Mouse (Mus musculus): ENCODE measurements around the gene Dlg4. TPM values are rescaled to one million over a fixed set of nuclear protein-coding genes. Genes with fewer than 3 reads are reported as not detected.
"Not testable (repeated sequence)": the region's sequence is repeated elsewhere in the genome, so short reads cannot be mapped to it uniquely, and the experiment has no call there.

Dlg4 gene
- polyA plus RNA-seq, 1 experiment = 0.10 TPM

- Histone ChIP-seq H3K27me3 (ENCODE audit: control insufficient read depth) (no peaks in the 10 kb centered on the region), H3K9me3 (ENCODE audit: control insufficient read depth, low read length) (no peaks in the 10 kb centered on the region), H3K36me3 (ENCODE audit: control insufficient read depth) (no peaks in the 10 kb centered on the region), H3K4me1 (ENCODE audit: control insufficient read depth) (peaks cover 6% of the 10 kb centered on the region), H3K4me3 (replicated peaks) (no peak within 1 kb of the TSS)
- TF ChIP-seq GATA1 (IDR thresholded peaks at IDR 0.05; ENCODE audit: low read length) (no peak), TAL1 (IDR thresholded peaks at IDR 0.05; ENCODE audit: low read length) (no peak)
Measured at GRCm38 (mm10) chr11:70053898-70054570, 37.3 kb downstream of the Dlg4 start, which contains the start of gene Asgr1. Asgr1 (plus strand) TSS chr11:70054085.

DNA sequence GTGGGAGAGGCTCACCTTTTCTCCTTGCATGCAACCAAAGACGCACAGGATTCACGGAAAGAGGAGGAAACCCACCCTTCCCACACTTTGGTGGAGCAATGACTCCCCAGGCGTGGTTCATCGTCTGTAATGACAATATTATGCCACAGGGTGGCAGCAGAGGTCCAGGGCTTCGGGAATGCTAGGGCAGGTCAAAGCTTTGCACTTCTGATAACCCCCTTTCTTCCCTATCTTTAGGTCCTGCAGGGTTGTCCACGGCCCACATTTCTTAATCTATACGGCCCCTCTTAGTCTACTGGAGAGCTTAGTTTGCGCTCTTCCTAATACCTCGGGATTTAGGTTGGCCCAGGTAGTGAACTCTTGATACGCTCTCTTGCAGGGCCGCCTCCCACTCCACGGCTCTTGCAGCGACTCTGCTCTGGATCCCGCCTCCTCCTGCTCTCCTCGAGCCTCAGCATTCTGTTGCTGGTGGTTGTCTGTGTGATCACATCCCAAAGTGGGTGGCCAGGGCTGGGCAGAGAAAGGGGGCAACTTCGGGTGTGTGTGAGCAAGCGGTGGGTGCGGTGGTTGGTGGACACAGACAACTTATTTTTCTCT, 39.0 kb downstream of the Dlg4 start:
- H3K9me3 ChIP-seq (ENCODE audit: control insufficient read depth, low read length) = no peaks in the 10 kb centered on the region
- TF ChIP-seq GATA1 (IDR thresholded peaks at IDR 0.05; ENCODE audit: low read length) (no peak), TAL1 (IDR thresholded peaks at IDR 0.05; ENCODE audit: low read length) (no peak)
- no peaks in the 10 kb centered on the region for H3K36me3 ChIP-seq (ENCODE audit: control insufficient read depth)
- H3K27me3 ChIP-seq (ENCODE audit: control insufficient read depth) = no peaks in the 10 kb centered on the region
- H3K4me1 ChIP-seq (ENCODE audit: control insufficient read depth) = peaks cover 6% of the 10 kb centered on the region
- H3K4me3 ChIP-seq (replicated peaks) = no peak overlapping the region

GRCm38 (mm10) chr11:70057805-70058204, 41.1 kb downstream of the Dlg4 start:
- Histone ChIP-seq H3K4me1 (ENCODE audit: control insufficient read depth) (peaks cover 6% of the 10 kb centered on the region), H3K36me3 (ENCODE audit: control insufficient read depth) (no peaks in the 10 kb centered on the region), H3K4me3 (replicated peaks) (no peak overlapping the region), H3K27me3 (ENCODE audit: control insufficient read depth) (no peaks in the 10 kb centered on the region), H3K9me3 (ENCODE audit: control insufficient read depth, low read length) (no peaks in the 10 kb centered on the region)
- TF ChIP-seq TAL1 (IDR thresholded peaks at IDR 0.05; ENCODE audit: low read length) (no peak), GATA1 (IDR thresholded peaks at IDR 0.05; ENCODE audit: low read length) (no peak)

- no peak for TF ChIP-seq GATA1 (IDR thresholded peaks at IDR 0.05; ENCODE audit: low read length)
- no peak for TF ChIP-seq TAL1 (IDR thresholded peaks at IDR 0.05; ENCODE audit: low read length)
- no peaks in the 10 kb centered on the region for H3K27me3 ChIP-seq (ENCODE audit: control insufficient read depth)
Measured at GRCm38 (mm10) chr11:70059930-70060329, 43.2 kb downstream of the Dlg4 start.

GRCm38 (mm10) chr11:70063053-70063452, 46.3 kb downstream of the Dlg4 start:
- H3K4me3 ChIP-seq (replicated peaks) = no peak overlapping the region
- no peak for TF ChIP-seq TAL1 (IDR thresholded peaks at IDR 0.05; ENCODE audit: low read length)
- no peak for TF ChIP-seq GATA1 (IDR thresholded peaks at IDR 0.05; ENCODE audit: low read length)
- H3K27me3 ChIP-seq (ENCODE audit: control insufficient read depth) = no peaks in the 10 kb centered on the region

More at GRCm38 (mm10) chr11:70059930-70060329, 43.2 kb downstream of the Dlg4 start:
- Histone ChIP-seq H3K4me3 (replicated peaks) (no peak overlapping the region), H3K36me3 (ENCODE audit: control insufficient read depth) (no peaks in the 10 kb centered on the region), H3K9me3 (ENCODE audit: control insufficient read depth, low read length) (peaks cover 5% of the 10 kb centered on the region), H3K4me1 (ENCODE audit: control insufficient read depth) (peaks cover 6% of the 10 kb centered on the region)

DNA sequence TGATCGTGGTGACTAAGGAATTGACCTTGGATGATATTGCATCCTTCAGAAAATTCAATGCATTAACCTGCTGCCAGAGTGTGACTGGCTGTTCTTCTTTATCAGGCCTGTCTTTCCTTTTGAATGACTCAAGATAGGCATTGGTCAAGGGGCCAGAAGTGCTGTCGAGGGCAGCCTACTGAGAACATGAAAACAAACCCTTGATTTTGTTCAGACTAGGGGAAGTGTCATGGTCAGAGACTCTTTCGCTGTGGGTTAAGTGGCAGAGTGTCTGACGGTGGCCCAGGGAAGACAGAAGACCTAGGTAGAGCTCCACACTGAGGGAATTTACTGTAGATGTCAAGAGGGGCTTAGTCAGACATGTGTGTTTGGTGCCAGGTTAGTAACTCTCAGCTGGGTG, 50.0 kb downstream of the Dlg4 start:
- Histone ChIP-seq H3K27me3 (ENCODE audit: control insufficient read depth) (no peaks in the 10 kb centered on the region), H3K36me3 (ENCODE audit: control insufficient read depth) (no peaks in the 10 kb centered on the region), H3K4me1 (ENCODE audit: control insufficient read depth) (no peaks in the 10 kb centered on the region), H3K4me3 (replicated peaks) (no peak overlapping the region), H3K9me3 (ENCODE audit: control insufficient read depth, low read length) (peaks cover 5% of the 10 kb centered on the region)
- no peak for TF ChIP-seq GATA1 (IDR thresholded peaks at IDR 0.05; ENCODE audit: low read length)
- TF ChIP-seq TAL1 (IDR thresholded peaks at IDR 0.05; ENCODE audit: low read length) = no peak

More at GRCm38 (mm10) chr11:70063053-70063452, 46.3 kb downstream of the Dlg4 start:
- no peaks in the 10 kb centered on the region for H3K36me3 ChIP-seq (ENCODE audit: control insufficient read depth)
- H3K4me1 ChIP-seq (ENCODE audit: control insufficient read depth) = no peaks in the 10 kb centered on the region
- peaks cover 5% of the 10 kb centered on the region for H3K9me3 ChIP-seq (ENCODE audit: control insufficient read depth, low read length)

- Histone ChIP-seq H3K27me3 (ENCODE audit: control insufficient read depth) (no peaks in the 10 kb centered on the region), H3K36me3 (ENCODE audit: control insufficient read depth) (no peaks in the 10 kb centered on the region), H3K4me3 (replicated peaks) (no peak overlapping the region), H3K4me1 (ENCODE audit: control insufficient read depth) (no peaks in the 10 kb centered on the region), H3K9me3 (ENCODE audit: control insufficient read depth, low read length) (peaks cover under 1% of the 10 kb centered on the region)
- TF ChIP-seq GATA1 (IDR thresholded peaks at IDR 0.05; ENCODE audit: low read length) (no peak), TAL1 (IDR thresholded peaks at IDR 0.05; ENCODE audit: low read length) (no peak)
Measured at GRCm38 (mm10) chr11:70068245-70068644, 51.5 kb downstream of the Dlg4 start.

GRCm38 (mm10) chr11:70070057-70070456, 53.3 kb downstream of the Dlg4 start:
- H3K4me1 ChIP-seq (ENCODE audit: control insufficient read depth) = peaks cover 13% of the 10 kb centered on the region
- H3K4me3 ChIP-seq (replicated peaks) = no peak overlapping the region
- peaks cover 2% of the 10 kb centered on the region; the same call in 1 of the 2 replicates for H3K27me3 ChIP-seq (ENCODE audit: control insufficient read depth)
- no peaks in the 10 kb centered on the region for H3K9me3 ChIP-seq (ENCODE audit: control insufficient read depth, low read length)
- no peaks in the 10 kb centered on the region for H3K36me3 ChIP-seq (ENCODE audit: control insufficient read depth)
- TF ChIP-seq GATA1 (IDR thresholded peaks at IDR 0.05; ENCODE audit: low read length) = no peak
- no peak for TF ChIP-seq TAL1 (IDR thresholded peaks at IDR 0.05; ENCODE audit: low read length)

- not testable (repeated sequence) for H3K9me3 ChIP-seq (ENCODE audit: control insufficient read depth, low read length); H3K27me3 ChIP-seq (ENCODE audit: control insufficient read depth); H3K36me3 ChIP-seq (ENCODE audit: control insufficient read depth); H3K4me3 ChIP-seq (replicated peaks)
- peaks cover 19% of the 10 kb centered on the region for H3K4me1 ChIP-seq (ENCODE audit: control insufficient read depth)
Measured at GRCm38 (mm10) chr11:70070603-70071002, 53.9 kb downstream of the Dlg4 start.
